Mouse (Mus musculus) liver, embryonic 12.5 days (tissue): Measurements from ENCODE around the gene Hoxd13. TPM values are rescaled to one million over a fixed set of nuclear protein-coding genes. Genes with fewer than 3 reads are reported as not detected.

ENCODE experiments used
- ATAC-seq: fragments of 200-750 bp; cut with Nextera tagmentation; 2 replicates; pipeline ENCODE4 v1.8.0; 2017; ENCODE audit warnings: moderate number of reproducible peaks, mild to moderate bottlenecking, moderate library complexity
- H3K27ac ChIP-seq: fragments of 300-500 bp; sonication (generic); 2 replicates; pipeline ENCODE4 v1.5.1; 2016; ENCODE audit warnings: mild to moderate bottlenecking
- H3K27me3 ChIP-seq: fragments of 300-500 bp; sonication (generic); replicated peaks from 2 replicates; pipeline ENCODE4 v1.6.1; 2016; ENCODE audit warnings: mild to moderate bottlenecking, moderate library complexity
- H3K36me3 ChIP-seq: fragments of 300-500 bp; sonication (generic); 2 replicates; pipeline ENCODE4 v1.6.1; 2016; ENCODE audit warnings: mild to moderate bottlenecking, moderate library complexity
- H3K4me1 ChIP-seq: fragments of 300-500 bp; sonication (generic); 2 replicates; pipeline ENCODE4 v1.6.1; 2016
- H3K4me2 ChIP-seq: fragments of 300-500 bp; sonication (generic); 2 replicates; pipeline ENCODE4 v1.6.1; 2016; ENCODE audit warnings: mild to moderate bottlenecking, moderate library complexity
- H3K4me3 ChIP-seq: fragments of 300-500 bp; sonication (generic); 2 replicates; pipeline ENCODE4 v1.5.1; 2016; ENCODE audit warnings: mild to moderate bottlenecking, moderate library complexity
- H3K9ac ChIP-seq: fragments of 300-500 bp; sonication (generic); 2 replicates; pipeline ENCODE4 v1.6.1; 2016; ENCODE audit warnings: mild to moderate bottlenecking, moderate library complexity
- H3K9me3 ChIP-seq: fragments of 300-500 bp; sonication (generic); replicated peaks from 2 replicates; pipeline ENCODE4 v1.6.1; 2016; ENCODE audit warnings: mild to moderate bottlenecking, moderate library complexity
- WGBS: fragments of 180-500 bp; shearing (Covaris S2); methylation state at CpG from one replicate; pipeline ENCODE4 v1.1.7; 2016; ENCODE audit not compliant: insufficient replicate concordance; 5-methylcytosine and 5-hydroxymethylcytosine counted together
- polyA plus RNA-seq: library from polyadenylated mRNA; unstranded; fragments of >200 nt; fragmentation: Nextera tagmentation; extraction: Ambion mirVana; gene quantifications from 2 replicates; pipeline ENCODE4 v1.2.1, GENCODE M21; 2016

Hoxd13 gene
- polyA plus RNA-seq, 1 experiment from 2014 or later = not detected

- H3K36me3 ChIP-seq = no peaks in the 10 kb centered on the region
- 0 out of 2 replicates have a peak overlapping the region, but pooled peaks have one; percentile 45 for H3K4me3 ChIP-seq
- H3K4me1 ChIP-seq = peaks cover 11% of the 10 kb centered on the region; the same call in 1 of the 2 replicates
- H3K9ac ChIP-seq = no peak overlapping the region
- peaks cover 98% of the 10 kb centered on the region for H3K27me3 ChIP-seq
- WGBS = 5% methylated on average over 36 of the region's 36 CpGs
- ATAC-seq = no peak
- no peaks in the 10 kb centered on the region for H3K9me3 ChIP-seq
- H3K4me2 ChIP-seq = peak overlapping the region; percentile 63; the same call in 1 of the 2 replicates
- no peak overlapping the region for H3K27ac ChIP-seq
These were observed 794 bp upstream of the Hoxd13 start for GRCm38 (mm10) chr2:74667191-74667841.

- no peaks in the 10 kb centered on the region for H3K9me3 ChIP-seq
- H3K27ac ChIP-seq = no peak overlapping the region
- no peak overlapping the region for H3K9ac ChIP-seq
- ATAC-seq = no peak
- H3K4me3 ChIP-seq = peak overlapping the region; percentile 45
- peaks cover 15% of the 10 kb centered on the region; the same call in 1 of the 2 replicates for H3K4me1 ChIP-seq
- H3K36me3 ChIP-seq = no peaks in the 10 kb centered on the region
- peaks cover 98% of the 10 kb centered on the region for H3K27me3 ChIP-seq
- WGBS = 2% methylated on average over 60 of the region's 74 CpGs
- peak overlapping the region; percentile 63 for H3K4me2 ChIP-seq
These were observed 490 bp downstream of the Hoxd13 start for GRCm38 (mm10) chr2:74668370-74669229.

- H3K4me3 ChIP-seq = no peak overlapping the region
- H3K27me3 ChIP-seq = peaks cover 98% of the 10 kb centered on the region
- ATAC-seq = no peak
- H3K9me3 ChIP-seq = no peaks in the 10 kb centered on the region
- no peak overlapping the region for H3K27ac ChIP-seq
- no peaks in the 10 kb centered on the region for H3K36me3 ChIP-seq
- WGBS = 0% methylated on average over 3 of the region's 3 CpGs
- H3K4me2 ChIP-seq = no peak overlapping the region
- H3K9ac ChIP-seq = no peak overlapping the region
- H3K4me1 ChIP-seq = peaks cover 15% of the 10 kb centered on the region; the same call in 1 of the 2 replicates
These were observed 1.1 kb downstream of the Hoxd13 start for GRCm38 (mm10) chr2:74669230-74669578.

- ATAC-seq = no peak
- no peaks in the 10 kb centered on the region for H3K9me3 ChIP-seq
- no peak overlapping the region for H3K4me2 ChIP-seq
- H3K4me1 ChIP-seq = peaks cover 15% of the 10 kb centered on the region; the same call in 1 of the 2 replicates
- no peak overlapping the region for H3K4me3 ChIP-seq
- H3K27ac ChIP-seq = no peak overlapping the region
- no peaks in the 10 kb centered on the region for H3K36me3 ChIP-seq
- WGBS = 1% methylated on average over 14 of the region's 14 CpGs
- peaks cover 98% of the 10 kb centered on the region for H3K27me3 ChIP-seq
- no peak overlapping the region for H3K9ac ChIP-seq
These were observed 1.6 kb downstream of the Hoxd13 start for GRCm38 (mm10) chr2:74669650-74670235.

GRCm38 (mm10) chr2:74670632-74671188, 2.6 kb downstream of the Hoxd13 start:
- no peak for ATAC-seq

GRCm38 (mm10) chr2:74671847-74672246, 3.7 kb downstream of the Hoxd13 start:
- H3K4me3 ChIP-seq = no peak overlapping the region
- 9% methylated on average over 5 of the region's 5 CpGs for WGBS
- no peaks in the 10 kb centered on the region for H3K9me3 ChIP-seq
- no peaks in the 10 kb centered on the region for H3K36me3 ChIP-seq
- no peak for ATAC-seq
- H3K27me3 ChIP-seq = peaks cover 99% of the 10 kb centered on the region
- H3K4me1 ChIP-seq = peaks cover 15% of the 10 kb centered on the region; the same call in 1 of the 2 replicates
- peak overlapping the region; percentile 47; the same call in 1 of the 2 replicates for H3K4me2 ChIP-seq
- H3K9ac ChIP-seq = no peak overlapping the region
- H3K27ac ChIP-seq = no peak overlapping the region

More at GRCm38 (mm10) chr2:74670632-74671188, 2.6 kb downstream of the Hoxd13 start:
- no peaks in the 10 kb centered on the region for H3K36me3 ChIP-seq
- peaks cover 99% of the 10 kb centered on the region for H3K27me3 ChIP-seq
- no peak overlapping the region for H3K9ac ChIP-seq
- WGBS = 3% methylated on average over 3 of the region's 3 CpGs
- no peak overlapping the region for H3K4me2 ChIP-seq
- no peaks in the 10 kb centered on the region for H3K9me3 ChIP-seq
- no peak overlapping the region for H3K27ac ChIP-seq
- H3K4me3 ChIP-seq = no peak overlapping the region
- peaks cover 15% of the 10 kb centered on the region; the same call in 1 of the 2 replicates for H3K4me1 ChIP-seq

GRCm38 (mm10) chr2:74672481-74673362, 4.6 kb downstream of the Hoxd13 start:
- peak overlapping the region; percentile 30 for H3K4me3 ChIP-seq
- WGBS = 2% methylated on average over 40 of the region's 40 CpGs

GRCm38 (mm10) chr2:74673835-74674425, 5.8 kb downstream of the Hoxd13 start:
- no peak overlapping the region for H3K4me2 ChIP-seq
- 2% methylated on average over 24 of the region's 24 CpGs for WGBS
- H3K36me3 ChIP-seq = no peaks in the 10 kb centered on the region
- H3K27me3 ChIP-seq = peaks cover 99% of the 10 kb centered on the region
- H3K4me3 ChIP-seq = no peak overlapping the region
- H3K9ac ChIP-seq = no peak overlapping the region
- ATAC-seq = no peak
- no peak overlapping the region for H3K27ac ChIP-seq
- H3K4me1 ChIP-seq = 0 out of 2 replicates have a peak, but pooled peaks cover 4% of the 10 kb centered on the region
- H3K9me3 ChIP-seq = no peaks in the 10 kb centered on the region

More at GRCm38 (mm10) chr2:74672481-74673362, 4.6 kb downstream of the Hoxd13 start:
- Histone ChIP-seq H3K9me3 (no peaks in the 10 kb centered on the region), H3K9ac (no peak overlapping the region), H3K4me2 (peak overlapping the region; percentile 47), H3K27me3 (peaks cover 99% of the 10 kb centered on the region), H3K27ac (no peak overlapping the region), H3K4me1 (peaks cover 13% of the 10 kb centered on the region; the same call in 1 of the 2 replicates), H3K36me3 (no peaks in the 10 kb centered on the region)
- ATAC-seq = no peak

GRCm38 (mm10) chr2:74674881-74675665, 7.0 kb downstream of the Hoxd13 start, which contains the start of gene Hoxd12:
Gene Hoxd12 (plus strand): TSS chr2:74675013.
- no peaks in the 10 kb centered on the region for H3K9me3 ChIP-seq
- H3K27ac ChIP-seq = no peak within 1 kb of the TSS
- 4% methylated on average over 47 of the region's 47 CpGs for WGBS
- H3K36me3 ChIP-seq = no peaks in the 10 kb centered on the region
- no peak within 1 kb of the TSS for H3K9ac ChIP-seq
- peaks cover 99% of the 10 kb centered on the region for H3K27me3 ChIP-seq
- H3K4me3 ChIP-seq = no peak within 1 kb of the TSS
- no peak for ATAC-seq
- 0 out of 2 replicates have a peak, but pooled peaks cover 4% of the 10 kb centered on the region for H3K4me1 ChIP-seq
- no peak within 1 kb of the TSS for H3K4me2 ChIP-seq

GRCm38 (mm10) chr2:74675666-74676282, 7.7 kb downstream of the Hoxd13 start:
- Histone ChIP-seq H3K27ac (no peak overlapping the region), H3K9ac (no peak overlapping the region), H3K4me3 (no peak overlapping the region), H3K4me2 (no peak overlapping the region), H3K36me3 (no peaks in the 10 kb centered on the region), H3K4me1 (0 out of 2 replicates have a peak, but pooled peaks cover 4% of the 10 kb centered on the region), H3K9me3 (no peaks in the 10 kb centered on the region), H3K27me3 (peaks cover 100% of the 10 kb centered on the region)
- ATAC-seq = no peak
- WGBS = 6% methylated on average over 24 of the region's 24 CpGs
